9 mouse cellular contexts compared by ENCODE assay signal in the genomic region with DNA sequence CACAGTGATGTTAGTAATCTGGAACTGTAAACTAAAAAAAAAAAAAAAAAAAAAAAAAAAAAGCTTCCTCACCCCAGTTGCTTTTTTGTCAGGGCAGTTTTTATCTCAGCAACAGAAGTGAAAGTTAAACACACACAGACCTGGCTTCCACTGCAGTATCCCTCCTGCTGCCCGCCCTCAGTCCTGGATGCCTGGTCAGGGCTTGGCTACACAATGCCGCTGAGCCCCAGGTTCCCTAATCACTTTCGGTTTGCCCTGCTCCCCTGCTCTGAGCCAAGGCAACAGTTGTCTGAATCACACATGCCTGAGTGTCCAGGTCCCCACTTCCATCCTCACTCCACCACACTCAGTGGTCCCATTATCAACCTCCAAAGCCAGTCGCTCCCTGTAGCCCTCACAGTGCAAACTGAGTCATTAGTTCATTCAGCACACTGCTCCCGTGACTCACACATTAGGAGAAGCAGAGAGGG. TPM values are rescaled to one million over a fixed set of nuclear protein-coding genes. Genes with fewer than 3 reads are reported as not detected.
A peak's percentile ranks its signal among the peaks of the same experiment; 100 is the strongest.
DNase-seq lines count a peak whose midpoint lies in the region; ATAC-seq lines count a peak whose summit lies in the region.
"Had no signal": no experiment of that assay in that cellular context is flagged by ENCODE, and none has a peak within 500 bp of the region (broad histone marks: within the 10 kb centered on the region; RNA-seq: fewer than 3 reads in every experiment).

No protein-coding gene starts in this region.

- peak overlapping the region; percentile 42 for H3K4me2 ChIP-seq in embryonic facial prominence, embryonic 14.5 days (ENCODE audit: low read depth, low read length)
- peak overlapping the region; percentile 44 for H3K4me2 ChIP-seq in limb, embryonic 12.5 days
- no peak overlapping the region for H3K4me2 ChIP-seq in midbrain, embryonic 15.5 days
- H3K4me2 ChIP-seq in forebrain, embryonic 14.5 days (ENCODE audit: low read length): no peak overlapping the region
- H3K4me2 ChIP-seq: neural tube, embryonic 13.5 days had no signal

- peak; percentile 17 for DNase-seq in adrenal gland, adult 2 months
- DNase-seq in adrenal gland, postnatal 4 days (ENCODE audit: low spot score in 2 of 2): no peak
- no peak for DNase-seq in embryonic facial prominence, embryonic 14.5 days (ENCODE audit: low spot score)
- no peak for DNase-seq in left cerebral cortex, postnatal 36 days (ENCODE audit: low spot score in 2 of 2)
- no peak for DNase-seq in forebrain, embryonic 14.5 days (ENCODE audit: low spot score)

- H3K27ac ChIP-seq in embryonic facial prominence, embryonic 14.5 days (replicated peaks; ENCODE audit: low read depth, low read length): peak overlapping the region; percentile 79
- peak overlapping the region; percentile 89 for H3K27ac ChIP-seq in limb, embryonic 12.5 days
- no peak overlapping the region for H3K27ac ChIP-seq in midbrain, embryonic 15.5 days
- H3K27ac ChIP-seq in forebrain, embryonic 14.5 days (ENCODE audit: low read depth, low read length): no peak overlapping the region
- H3K27ac ChIP-seq: neural tube, embryonic 13.5 days had no signal

- peak overlapping the region; percentile 10; the same call in 1 of the 2 replicates for H3K4me3 ChIP-seq in embryonic facial prominence, embryonic 14.5 days (ENCODE audit: low read depth, low read length)
- peak overlapping the region; percentile 17 for H3K4me3 ChIP-seq in limb, embryonic 12.5 days (replicated peaks)
- peak overlapping the region; percentile 85 for H3K4me3 ChIP-seq in megakaryocyte, embryonic 14.5 days (replicated peaks)
- H3K4me3 ChIP-seq in midbrain, embryonic 15.5 days: no peak overlapping the region
- no peak overlapping the region for H3K4me3 ChIP-seq in forebrain, embryonic 14.5 days (ENCODE audit: low read depth, low read length)
- H3K4me3 ChIP-seq: neural tube, embryonic 13.5 days had no signal

- no peak overlapping the region for H3K9ac ChIP-seq in embryonic facial prominence, embryonic 14.5 days (ENCODE audit: low read depth, low read length)
- H3K9ac ChIP-seq in limb, embryonic 12.5 days (replicated peaks): 0 out of 2 replicates have a peak overlapping the region, but pooled peaks have one; percentile 31
- H3K9ac ChIP-seq in midbrain, embryonic 15.5 days: no peak overlapping the region
- no peak overlapping the region for H3K9ac ChIP-seq in forebrain, embryonic 14.5 days (ENCODE audit: low read length)
- H3K9ac ChIP-seq: neural tube, embryonic 13.5 days had no signal

- no peaks in the 10 kb centered on the region for H3K36me3 ChIP-seq in embryonic facial prominence, embryonic 14.5 days (ENCODE audit: control insufficient read depth, insufficient read depth, low read length)
- H3K36me3 ChIP-seq in limb, embryonic 12.5 days: no peaks in the 10 kb centered on the region
- no peaks in the 10 kb centered on the region for H3K36me3 ChIP-seq in megakaryocyte, embryonic 14.5 days (replicated peaks; ENCODE audit: low read length)
- no peaks in the 10 kb centered on the region for H3K36me3 ChIP-seq in midbrain, embryonic 15.5 days (replicated peaks)
- no peaks in the 10 kb centered on the region for H3K36me3 ChIP-seq in forebrain, embryonic 14.5 days (ENCODE audit: control insufficient read depth, insufficient read depth, low read length)
- H3K36me3 ChIP-seq: neural tube, embryonic 13.5 days had no signal

- H3K27me3 ChIP-seq in embryonic facial prominence, embryonic 14.5 days (replicated peaks; ENCODE audit: control insufficient read depth, insufficient read depth, low read length): no peaks in the 10 kb centered on the region
- peaks cover 5% of the 10 kb centered on the region; the same call in 1 of the 2 replicates for H3K27me3 ChIP-seq in limb, embryonic 12.5 days
- peaks cover 46% of the 10 kb centered on the region for H3K27me3 ChIP-seq in megakaryocyte, embryonic 14.5 days (replicated peaks)
- no peaks in the 10 kb centered on the region for H3K27me3 ChIP-seq in midbrain, embryonic 15.5 days (replicated peaks)
- H3K27me3 ChIP-seq in forebrain, embryonic 14.5 days (replicated peaks; ENCODE audit: control insufficient read depth, insufficient read depth, low read length): no peaks in the 10 kb centered on the region
- H3K27me3 ChIP-seq: neural tube, embryonic 13.5 days had no signal

- 25% methylated on average over 5 of the region's 5 CpGs for WGBS in embryonic facial prominence, embryonic 14.5 days
- WGBS in limb, embryonic 12.5 days: 28% methylated on average over 5 of the region's 5 CpGs
- 49% methylated on average over 5 of the region's 5 CpGs for WGBS in midbrain, embryonic 15.5 days
- WGBS in forebrain, embryonic 14.5 days: 40% methylated on average over 5 of the region's 5 CpGs

- intact Hi-C loops in left cerebral cortex, postnatal 36 days (cut with DNase I): no loop called here

- no peak for ATAC-seq in embryonic facial prominence, embryonic 14.5 days (ENCODE audit: low read depth)
- peak; percentile 43; the same call in 1 of the 2 replicates for ATAC-seq in limb, embryonic 12.5 days (ENCODE audit: insufficient number of reproducible peaks, insufficient read depth, low FRiP score, low TSS enrichment, low read depth)
- ATAC-seq in midbrain, embryonic 15.5 days (replicated peaks): no peak
- no peak for ATAC-seq in forebrain, embryonic 14.5 days

- H3K4me1 ChIP-seq in embryonic facial prominence, embryonic 14.5 days (ENCODE audit: control insufficient read depth, insufficient read depth, low read length): peaks cover 16% of the 10 kb centered on the region
- peaks cover 19% of the 10 kb centered on the region for H3K4me1 ChIP-seq in limb, embryonic 12.5 days (replicated peaks)
- H3K4me1 ChIP-seq in megakaryocyte, embryonic 14.5 days: peaks cover 5% of the 10 kb centered on the region; the same call in 1 of the 2 replicates
- no peaks in the 10 kb centered on the region for H3K4me1 ChIP-seq in midbrain, embryonic 15.5 days
- no peaks in the 10 kb centered on the region for H3K4me1 ChIP-seq in forebrain, embryonic 14.5 days (ENCODE audit: control insufficient read depth, insufficient read depth, low read length)
- H3K4me1 ChIP-seq: neural tube, embryonic 13.5 days had no signal

- no peaks in the 10 kb centered on the region for H3K9me3 ChIP-seq in embryonic facial prominence, embryonic 14.5 days (ENCODE audit: control insufficient read depth, low read length)
- no peaks in the 10 kb centered on the region for H3K9me3 ChIP-seq in limb, embryonic 12.5 days
- H3K9me3 ChIP-seq in megakaryocyte, embryonic 14.5 days: no peaks in the 10 kb centered on the region
- no peaks in the 10 kb centered on the region for H3K9me3 ChIP-seq in midbrain, embryonic 15.5 days
- no peaks in the 10 kb centered on the region for H3K9me3 ChIP-seq in forebrain, embryonic 14.5 days (replicated peaks; ENCODE audit: control insufficient read depth, low read length)
- H3K9me3 ChIP-seq: neural tube, embryonic 13.5 days had no signal

RNA-seq across cellular contexts. Expression of gene Ets2, which starts 27.4 kb away (rescaled TPM):
- total RNA-seq in adrenal gland, adult 2 months (2021): 10 to 100 TPM; 40.1 to 47.7 TPM
- 97.9 and 122 TPM in 2 replicates for polyA plus RNA-seq in adrenal gland, adult 2 months (2012; rRNA removed)
- total RNA-seq in adrenal gland, postnatal 4 days (2021): 10 to 100 TPM; 64.8 to 73.7 TPM
- polyA plus RNA-seq in embryonic facial prominence, embryonic 14.5 days (2014; fragmentation: Nextera tagmentation; extraction: Ambion mirVana): 55.7 and 56.8 TPM in 2 replicates
- 123 and 124 TPM in 2 replicates for polyA plus RNA-seq in limb, embryonic 12.5 days (2016; fragmentation: Nextera tagmentation; extraction: Ambion mirVana)
- 0.97 and 5.2 TPM in 2 replicates for polyA plus RNA-seq in megakaryocyte, embryonic 14.5 days (2012; ENCODE audit: insufficient read depth, low replicate concordance)
- total RNA-seq in left cerebral cortex, postnatal 36 days (2021): 10 to 100 TPM; 68.0 to 79.8 TPM
- 18.0 TPM in 2 replicates for polyA plus RNA-seq in midbrain, embryonic 15.5 days (2015; fragmentation: Nextera tagmentation; extraction: Ambion mirVana)
- polyA plus RNA-seq in forebrain, embryonic 14.5 days (2014; fragmentation: Nextera tagmentation; extraction: Ambion mirVana): 10.2 and 12.2 TPM in 2 replicates

Comparison
In these comparisons a context has a peak if more than half of its experiments do, and no peak if none do; other contexts are left out.
1. H3K27ac ChIP-seq: peak in embryonic facial prominence, embryonic 14.5 days (single experiment) and limb, embryonic 12.5 days (single experiment); none in midbrain, embryonic 15.5 days (single experiment) and forebrain, embryonic 14.5 days (single experiment).
2. H3K4me2 ChIP-seq: peak in embryonic facial prominence, embryonic 14.5 days (single experiment) and limb, embryonic 12.5 days (single experiment); none in midbrain, embryonic 15.5 days (single experiment) and forebrain, embryonic 14.5 days (single experiment).
3. H3K4me3 ChIP-seq: peak in embryonic facial prominence, embryonic 14.5 days (single experiment), limb, embryonic 12.5 days (single experiment) and megakaryocyte, embryonic 14.5 days (single experiment); none in midbrain, embryonic 15.5 days (single experiment) and forebrain, embryonic 14.5 days (single experiment).